Comparison of ENCODE assay signal across 8 mouse cellular contexts in the genomic region with DNA sequence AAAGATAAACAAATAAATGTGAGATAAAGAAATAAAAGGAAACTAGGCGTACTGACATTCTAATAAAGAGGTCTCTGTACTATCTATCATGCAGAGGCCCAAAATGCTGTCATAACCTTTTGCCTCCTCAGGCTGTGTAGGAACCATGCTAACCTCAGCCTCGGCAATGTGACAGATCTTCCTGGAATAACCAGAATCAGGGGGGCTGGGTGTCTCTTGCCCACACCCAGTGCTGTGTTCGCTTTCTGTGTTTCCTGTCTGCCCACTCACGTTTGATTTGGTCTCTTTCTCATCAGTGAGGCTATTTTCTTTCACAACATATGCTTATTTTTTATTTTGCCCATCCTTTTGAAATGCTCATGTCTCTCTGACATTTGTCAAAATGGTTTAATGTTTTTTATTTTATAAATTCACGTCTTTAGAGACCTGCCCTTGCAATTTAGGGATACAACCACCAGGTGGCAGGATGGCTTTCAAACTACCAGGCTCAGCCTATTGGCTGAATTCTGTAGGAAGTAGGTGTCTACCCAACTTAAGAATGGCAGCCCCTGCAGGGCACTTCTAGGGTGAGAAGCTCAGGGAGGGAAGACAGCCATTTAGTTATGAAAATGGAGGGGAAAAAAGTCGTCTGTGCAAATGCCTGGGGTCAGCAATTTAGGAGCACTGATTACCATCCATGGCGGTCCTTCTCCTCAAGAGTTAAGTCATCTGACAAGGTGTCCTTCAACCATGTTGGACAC.
DNase-seq lines count a peak whose midpoint lies in the region; ATAC-seq lines count a peak whose summit lies in the region.

No protein-coding gene starts in this region.

- H3K4me3 ChIP-seq in neural tube, embryonic 15.5 days (replicated peaks) = no peak overlapping the region

- WGBS in neural tube, embryonic 15.5 days = 77% methylated on average over 7 of the region's 7 CpGs

- no peaks in the 10 kb centered on the region for H3K27me3 ChIP-seq in neural tube, embryonic 15.5 days (replicated peaks)

- H3K27ac ChIP-seq in neural tube, embryonic 15.5 days (replicated peaks) = no peak overlapping the region

- DNase-seq in cerebellum, adult 11-12 months = no peak
- peak; percentile 27 for DNase-seq in neural tube, embryonic 10.5 days (ENCODE audit: extremely low spot score, low spot score)
- DNase-seq in cerebellum, adult 9-11 months = peak; percentile 54
- DNase-seq in thymus, postnatal 36 days = peak; percentile 65 to 70

- no peaks in the 10 kb centered on the region for H3K4me1 ChIP-seq in neural tube, embryonic 15.5 days

- peak; percentile 38; the same call in 1 of the 2 replicates for ATAC-seq in cerebellum, adult (ENCODE audit: insufficient number of reproducible peaks, low FRiP score, low TSS enrichment)
- ATAC-seq in neural tube, embryonic 15.5 days (ENCODE audit: low FRiP score) = no peak
- peak; percentile 88 for ATAC-seq in inflammation-experienced regulatory T-cells, adult 6 months
- ATAC-seq in megakaryocyte, adult 5-6 weeks (ENCODE audit: poor library complexity, severe bottlenecking) = peak; percentile 63

- no peaks in the 10 kb centered on the region for H3K9me3 ChIP-seq in neural tube, embryonic 15.5 days (replicated peaks)

- H3K9ac ChIP-seq in neural tube, embryonic 15.5 days (replicated peaks) = no peak overlapping the region

- no peak overlapping the region for H3K4me2 ChIP-seq in neural tube, embryonic 15.5 days

- H3K36me3 ChIP-seq in neural tube, embryonic 15.5 days = no peaks in the 10 kb centered on the region
